Mouse (Mus musculus): Measurements from ENCODE around the gene Agap1.

Gene Agap1

DNA sequence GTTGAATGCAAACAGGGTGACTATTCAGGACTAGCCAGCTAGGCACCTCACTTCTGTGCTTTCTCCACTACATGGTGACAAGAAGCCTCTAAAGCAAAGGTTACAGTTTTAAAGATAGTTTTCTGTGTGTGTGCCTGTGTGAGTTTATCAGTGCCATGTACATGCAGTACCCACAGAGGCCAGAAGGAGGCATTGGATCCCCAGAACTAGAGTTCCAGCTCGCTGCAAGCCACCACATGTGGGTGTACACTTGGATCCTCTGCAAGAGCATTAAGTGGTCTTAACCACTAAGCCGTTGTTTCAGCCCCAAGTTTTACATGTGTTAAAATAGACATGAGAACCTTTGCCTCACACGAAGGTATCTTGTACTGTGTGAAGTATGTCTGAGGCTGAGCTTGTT is 219.1 kb downstream of the Agap1 start:
- DNase-seq: no peak

DNA sequence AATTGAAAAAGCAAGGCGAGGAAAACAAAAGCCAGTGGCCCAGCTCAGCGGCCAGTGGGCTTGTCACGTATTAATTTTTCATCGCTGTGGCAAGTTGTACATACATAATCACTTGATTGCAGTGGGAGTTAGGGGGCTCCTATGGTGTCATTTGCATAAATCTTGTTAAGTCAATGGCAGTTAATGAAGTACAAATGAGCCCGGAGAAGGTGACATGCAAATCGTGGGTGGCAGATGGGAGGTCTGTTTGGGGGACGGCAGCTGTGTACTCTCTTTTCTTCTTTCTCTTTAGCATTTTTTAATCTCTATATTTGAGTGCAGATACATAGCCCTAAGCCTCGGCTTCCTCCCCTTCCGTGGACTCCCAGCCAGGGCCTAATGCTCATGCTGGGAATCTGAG is 220.1 kb downstream of the Agap1 start:
- no peak for DNase-seq

DNA sequence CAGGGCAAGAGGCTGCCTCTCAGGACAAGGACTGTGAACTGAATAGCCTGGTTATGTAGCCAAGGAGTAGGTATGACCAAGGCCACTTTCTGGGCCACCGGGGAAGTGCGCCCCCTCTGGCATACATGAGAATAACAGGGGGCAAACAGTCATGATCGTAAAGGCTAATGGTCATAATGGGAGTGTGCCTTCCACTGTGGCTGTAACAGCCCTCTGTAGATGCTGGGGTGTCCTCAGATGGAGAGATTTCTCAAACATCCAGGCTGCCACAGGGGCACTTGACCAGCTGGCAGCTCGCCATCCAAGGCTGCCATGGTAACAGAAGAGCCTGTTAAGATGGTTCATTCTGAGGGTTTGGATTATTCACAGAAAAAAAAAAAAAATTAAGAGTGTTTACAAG is 221.8 kb downstream of the Agap1 start:
- peak; percentile 80 for DNase-seq

DNA sequence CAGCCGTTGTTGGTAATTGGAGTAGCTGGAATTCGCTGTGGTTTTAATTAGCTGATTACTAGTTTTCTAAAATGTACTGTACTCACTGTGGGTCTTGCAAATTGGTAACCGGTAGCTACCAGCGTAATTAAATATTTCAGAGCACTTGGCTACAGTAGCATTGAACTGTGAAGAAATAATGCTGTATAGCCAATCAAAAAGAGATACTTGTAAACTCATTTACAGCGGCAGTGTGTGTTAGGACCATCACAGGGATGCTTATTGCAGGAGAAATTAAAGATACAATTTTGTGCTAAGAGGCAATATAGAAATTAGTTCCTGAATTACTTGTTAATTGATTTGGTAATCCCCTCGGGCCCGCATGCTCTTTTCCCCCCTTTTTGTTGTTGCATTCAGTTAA is 226.1 kb downstream of the Agap1 start:
- DNase-seq: no peak

DNA sequence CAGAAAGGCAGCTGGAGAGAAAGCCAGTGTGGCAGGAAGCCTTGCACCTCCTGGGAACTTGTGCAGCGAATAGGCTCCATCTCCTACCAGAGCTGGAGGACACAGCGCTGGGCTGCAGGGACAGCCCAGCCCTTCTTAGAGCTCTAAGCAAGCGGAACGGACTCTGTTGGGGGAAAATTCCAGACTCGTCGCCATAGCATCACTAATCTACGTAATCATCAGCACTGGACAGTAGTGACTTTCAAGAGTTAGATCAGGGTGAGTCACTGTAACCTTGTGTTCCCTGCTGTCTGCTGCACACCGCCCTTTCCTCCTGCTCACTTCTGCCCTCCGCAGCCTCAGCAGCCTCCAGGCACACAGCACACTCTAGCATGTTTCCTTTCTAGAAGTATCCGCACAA is 234.3 kb downstream of the Agap1 start:
- no peak for DNase-seq

DNA sequence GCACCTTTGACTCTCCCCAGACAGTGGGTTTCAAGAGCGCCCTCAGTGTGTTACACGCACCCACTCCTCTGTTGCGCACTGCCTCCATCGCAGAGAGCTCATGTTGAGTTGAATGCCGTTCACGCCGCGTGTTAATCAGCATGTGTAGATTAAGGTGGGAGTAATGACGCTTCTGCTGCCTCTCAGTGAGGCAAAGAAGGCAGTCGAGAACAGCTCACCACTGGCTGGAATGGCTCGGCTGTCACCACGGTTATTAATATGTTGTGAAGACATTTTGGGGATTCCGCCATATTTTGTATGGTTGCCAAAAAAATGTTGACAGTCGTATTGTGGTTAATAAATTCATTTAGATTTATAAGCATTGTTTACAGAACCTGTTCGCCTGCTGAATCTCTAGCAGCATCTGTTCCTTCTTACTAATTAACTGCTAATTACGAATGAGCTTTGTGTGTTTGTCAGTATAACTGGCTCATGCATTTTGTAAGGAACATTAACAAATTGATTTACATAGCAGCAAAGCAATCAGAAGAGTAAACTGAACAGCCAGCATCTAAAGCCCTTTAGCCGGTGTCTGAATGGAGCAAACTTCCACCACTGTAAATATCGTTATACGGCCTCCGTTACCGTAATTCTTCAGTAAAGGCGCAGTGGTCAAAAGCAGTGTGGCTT is 235.1 kb downstream of the Agap1 start:
- DNase-seq: no peak

DNA sequence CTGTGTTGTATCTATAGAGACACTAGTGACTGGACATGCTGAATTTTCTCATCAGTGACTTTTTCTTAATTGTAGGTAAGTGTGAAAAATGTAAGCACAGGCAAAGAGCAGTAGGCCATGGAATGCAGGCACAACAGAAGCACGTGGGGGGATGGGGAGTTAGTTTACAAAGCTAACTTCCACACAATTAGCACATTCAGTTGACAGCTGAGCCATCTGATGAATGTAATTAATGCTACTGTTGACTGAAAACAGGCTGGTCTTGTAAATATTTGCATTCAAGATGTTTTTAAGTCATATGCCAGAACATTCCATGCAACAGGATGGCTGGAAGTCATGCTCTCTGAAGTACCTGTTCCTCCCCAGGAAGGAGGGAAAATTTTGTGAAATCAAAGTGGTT is 236.5 kb downstream of the Agap1 start:
- DNase-seq: no peak

DNA sequence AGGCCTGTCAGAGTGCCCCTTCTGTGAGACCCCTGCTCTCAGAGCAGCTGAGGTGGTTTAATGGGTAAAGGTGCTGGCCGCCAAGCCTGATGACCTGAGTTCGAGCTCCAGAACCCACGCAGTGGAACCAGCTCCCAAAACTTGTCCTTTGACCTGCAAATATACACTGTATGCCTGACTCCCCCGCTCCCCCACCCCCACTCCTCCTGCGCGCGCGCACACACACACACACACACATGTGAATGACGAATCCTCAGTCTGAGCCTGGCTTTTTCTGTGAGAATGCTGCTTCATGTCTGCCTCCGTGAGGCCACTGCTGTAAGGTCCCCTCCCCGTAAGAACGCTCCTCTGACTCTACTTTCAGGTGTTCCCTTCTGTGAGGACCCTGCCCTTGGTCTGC is 237.8 kb downstream of the Agap1 start:
- DNase-seq: no peak

DNA sequence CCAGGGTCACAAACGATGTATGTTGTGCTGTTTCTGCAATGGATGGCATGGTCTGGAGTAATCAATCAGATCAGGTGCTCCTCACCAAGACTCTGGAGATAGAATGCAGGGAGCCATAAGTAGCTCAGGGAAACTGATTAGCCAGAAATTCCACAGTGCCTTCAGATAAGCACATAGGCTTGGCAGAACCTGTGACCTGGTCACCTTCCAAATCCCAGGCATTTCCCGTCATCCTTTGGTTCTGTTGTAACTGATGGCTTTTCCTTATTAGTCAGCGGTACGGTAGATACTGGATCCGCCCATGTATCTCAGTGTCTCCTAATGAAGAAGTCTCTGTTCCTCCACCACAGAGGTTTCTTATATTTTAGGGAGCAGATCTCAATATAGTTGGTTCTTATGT is 240.3 kb downstream of the Agap1 start:
- DNase-seq: no peak

DNA sequence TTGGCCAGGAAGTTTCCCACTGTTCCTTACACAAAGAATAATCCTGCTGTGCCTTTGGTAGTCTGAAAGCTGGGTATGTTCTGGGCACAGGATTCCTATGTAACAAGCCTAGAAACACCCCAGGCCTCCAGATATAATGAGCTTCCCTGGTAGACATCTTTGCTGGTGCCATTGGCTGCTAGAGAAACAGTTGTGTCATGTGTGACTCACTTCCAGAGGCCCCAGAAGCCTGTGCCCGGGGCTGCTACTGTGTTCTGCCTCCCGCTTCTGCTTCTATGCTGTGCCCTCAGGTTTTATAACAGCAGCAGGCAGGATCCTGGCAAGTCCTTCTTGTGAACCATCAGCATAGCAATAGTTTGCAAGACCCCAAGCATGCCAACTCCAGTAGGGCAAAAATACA is 242.6 kb downstream of the Agap1 start:
- no peak for DNase-seq

DNA sequence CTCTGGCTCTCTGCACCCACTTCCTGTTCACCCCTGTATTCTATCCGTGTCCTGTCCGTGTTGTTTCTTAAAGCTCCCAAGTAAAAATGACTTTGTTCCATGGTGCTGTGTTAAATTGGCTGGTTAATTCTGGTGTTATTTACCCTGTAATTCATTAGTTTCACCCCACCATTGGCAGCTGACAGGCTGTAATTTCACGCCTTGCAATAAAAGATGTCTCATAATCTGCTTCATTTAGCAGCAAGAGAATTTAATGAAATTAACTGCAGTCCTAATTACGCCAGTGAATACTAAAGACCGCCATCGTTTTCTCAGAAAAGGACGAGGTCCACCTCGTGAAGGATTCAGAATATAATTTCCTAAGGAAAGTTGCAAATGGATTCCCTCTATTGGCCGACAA is 245.6 kb downstream of the Agap1 start:
- no peak for DNase-seq

DNA sequence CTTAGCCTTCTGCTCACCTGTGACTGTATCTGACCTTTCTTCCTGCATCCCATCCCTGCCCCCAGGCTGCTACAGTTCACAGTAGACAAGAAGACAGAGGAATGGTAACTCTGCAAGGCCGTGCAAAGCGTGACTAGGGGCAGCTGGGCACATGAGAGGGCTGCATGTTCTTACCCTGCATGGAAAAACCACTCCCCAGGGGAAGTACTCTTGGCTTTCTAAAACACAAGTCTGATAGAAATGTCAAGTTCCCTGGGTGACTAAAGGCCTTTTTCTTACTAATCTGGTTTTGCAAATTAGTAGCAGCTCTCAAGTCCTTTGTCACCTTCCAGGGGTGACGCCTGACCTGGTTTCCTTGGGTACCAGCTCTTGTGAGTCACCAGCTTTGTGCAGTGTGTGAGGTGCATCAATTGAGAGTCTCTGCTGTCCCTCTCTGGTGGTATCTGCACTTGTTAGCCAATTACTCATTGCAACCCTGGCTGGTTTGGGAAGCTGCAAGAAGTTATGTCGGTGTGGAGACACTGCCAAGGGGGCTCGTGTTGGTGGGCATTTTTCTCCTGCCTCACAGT is 246.6 kb downstream of the Agap1 start:
- no peak for DNase-seq

DNA sequence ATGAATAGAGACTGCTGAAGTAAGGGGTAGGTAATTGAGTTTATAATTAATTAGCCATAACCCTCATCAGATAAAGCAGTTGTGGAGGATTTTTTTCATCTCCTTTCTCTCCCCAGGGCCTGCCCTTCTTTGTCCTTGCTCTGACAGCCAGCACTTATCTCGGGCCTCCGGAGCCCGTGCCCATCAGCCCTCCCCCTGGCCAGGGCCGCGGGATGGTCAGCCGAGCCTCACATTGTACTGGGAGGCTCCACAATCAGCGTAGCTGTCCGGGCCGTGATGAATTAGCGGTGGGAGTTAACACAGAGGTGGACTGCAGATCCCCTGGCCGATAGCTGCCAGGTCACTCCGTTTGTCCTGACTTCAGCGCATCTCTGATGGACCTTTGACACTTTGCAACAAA is 248.7 kb downstream of the Agap1 start:
- no peak for DNase-seq

DNA sequence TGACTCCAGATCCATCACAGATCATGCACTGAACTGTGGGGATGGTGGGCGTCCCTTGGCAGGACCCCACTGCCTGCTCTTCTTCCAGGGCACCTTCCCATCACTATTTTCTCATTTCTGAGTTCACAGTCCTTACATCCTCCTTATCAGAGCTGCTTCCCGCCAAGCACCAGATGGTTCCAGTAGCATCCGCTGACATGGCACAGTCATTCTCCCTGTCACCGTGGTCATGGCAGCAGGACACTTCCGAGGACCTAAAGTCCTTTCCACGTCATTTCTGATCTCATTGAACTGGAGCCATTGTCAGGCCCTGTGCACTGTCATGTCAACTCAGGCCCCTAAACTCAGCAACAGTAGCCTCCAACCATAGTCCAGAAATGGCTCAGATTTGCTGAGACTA is 251.1 kb downstream of the Agap1 start:
- peak; percentile 50 for DNase-seq

DNA sequence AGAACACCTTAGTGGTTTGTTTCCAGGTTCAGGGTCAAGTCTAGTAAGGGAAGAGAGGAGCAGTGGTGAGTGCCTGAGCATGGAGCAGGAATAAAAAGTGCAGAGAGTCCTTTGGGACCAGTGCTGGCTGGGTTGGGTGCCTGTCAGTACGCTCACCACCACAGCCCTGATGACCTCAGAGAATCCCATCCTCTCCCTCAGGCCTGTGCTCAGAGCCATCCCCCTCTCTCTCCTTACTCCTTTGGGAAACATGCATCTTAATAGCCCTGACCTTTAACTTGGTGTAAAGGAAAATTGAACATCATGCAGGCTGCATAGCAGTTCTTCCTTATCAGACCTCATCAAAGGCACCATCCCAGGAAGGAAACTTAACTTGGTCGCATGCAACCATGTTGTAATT is 252.3 kb downstream of the Agap1 start:
- DNase-seq: no peak

DNA sequence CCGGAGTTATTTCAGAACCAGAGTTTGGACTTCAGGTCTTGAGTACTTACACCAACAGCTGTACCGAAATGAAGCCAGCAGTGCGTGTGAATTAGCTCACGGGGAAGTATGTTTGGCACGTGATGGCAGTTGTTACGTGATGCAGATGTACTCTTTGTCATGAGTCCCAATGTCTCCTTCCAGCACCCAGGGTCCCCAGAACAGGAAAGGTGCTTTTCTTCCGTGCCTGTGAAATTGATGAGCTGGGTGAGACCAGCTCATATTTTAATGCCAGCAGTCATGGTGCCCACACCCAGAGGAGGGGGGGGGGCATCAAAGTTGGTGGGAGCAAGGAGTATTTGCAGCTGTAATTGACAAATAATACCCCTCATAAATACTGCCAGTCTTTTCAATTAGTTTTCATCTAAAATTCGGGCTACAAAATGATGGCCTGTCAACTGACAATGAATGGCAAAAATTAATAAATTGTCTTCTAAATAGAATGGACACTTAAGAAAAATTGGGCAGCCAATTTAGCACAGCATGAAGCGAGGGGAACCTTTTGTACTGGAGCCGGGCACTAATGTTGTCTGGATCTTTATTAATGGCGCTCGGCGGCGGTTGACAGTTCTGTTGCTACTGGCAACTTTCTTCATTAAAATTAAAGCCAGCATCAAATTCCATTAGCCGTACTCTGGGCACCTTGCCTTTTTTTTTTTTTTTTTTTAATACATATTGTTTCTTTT is 253.3 kb downstream of the Agap1 start:
- no peak for DNase-seq

DNA sequence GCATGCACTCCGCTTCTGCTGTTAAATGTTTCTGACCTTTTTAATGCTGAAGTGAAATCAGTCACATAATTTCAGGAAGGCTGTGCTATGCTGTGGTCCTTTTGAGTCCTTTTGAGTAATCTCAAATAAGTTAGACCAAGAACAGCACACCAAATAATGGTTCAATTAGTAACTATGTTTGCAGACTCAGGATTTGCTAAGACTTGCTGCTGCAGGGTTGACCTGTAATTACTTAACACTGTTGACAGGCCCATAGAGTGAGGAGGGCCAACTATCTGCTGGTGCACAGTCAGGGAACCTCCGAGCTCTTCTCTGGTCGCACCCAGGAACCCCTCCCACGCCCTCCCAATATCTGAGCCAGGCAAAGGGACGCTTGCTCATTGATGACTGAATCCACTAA is 255.2 kb downstream of the Agap1 start:
- DNase-seq: no peak

DNA sequence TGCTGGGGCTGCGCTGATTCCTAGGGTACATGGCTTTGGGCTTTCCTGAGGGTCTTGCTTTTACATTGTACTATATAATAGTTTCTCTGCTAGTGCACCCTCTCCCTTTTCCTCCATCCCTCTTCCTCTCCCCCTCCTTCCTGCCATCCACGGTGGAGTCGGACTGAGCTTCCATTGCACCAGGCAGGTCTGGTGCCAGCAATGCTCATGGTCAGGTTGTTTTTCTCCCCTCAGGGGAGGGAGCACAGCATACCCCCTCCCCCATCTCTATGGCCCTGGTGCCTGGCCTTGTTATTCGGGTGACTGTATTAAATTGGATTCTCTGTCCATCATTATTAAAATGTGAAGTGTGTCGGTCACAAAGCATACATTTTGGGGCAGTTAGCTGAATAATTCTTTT is 259.1 kb downstream of the Agap1 start:
- no peak for DNase-seq

DNA sequence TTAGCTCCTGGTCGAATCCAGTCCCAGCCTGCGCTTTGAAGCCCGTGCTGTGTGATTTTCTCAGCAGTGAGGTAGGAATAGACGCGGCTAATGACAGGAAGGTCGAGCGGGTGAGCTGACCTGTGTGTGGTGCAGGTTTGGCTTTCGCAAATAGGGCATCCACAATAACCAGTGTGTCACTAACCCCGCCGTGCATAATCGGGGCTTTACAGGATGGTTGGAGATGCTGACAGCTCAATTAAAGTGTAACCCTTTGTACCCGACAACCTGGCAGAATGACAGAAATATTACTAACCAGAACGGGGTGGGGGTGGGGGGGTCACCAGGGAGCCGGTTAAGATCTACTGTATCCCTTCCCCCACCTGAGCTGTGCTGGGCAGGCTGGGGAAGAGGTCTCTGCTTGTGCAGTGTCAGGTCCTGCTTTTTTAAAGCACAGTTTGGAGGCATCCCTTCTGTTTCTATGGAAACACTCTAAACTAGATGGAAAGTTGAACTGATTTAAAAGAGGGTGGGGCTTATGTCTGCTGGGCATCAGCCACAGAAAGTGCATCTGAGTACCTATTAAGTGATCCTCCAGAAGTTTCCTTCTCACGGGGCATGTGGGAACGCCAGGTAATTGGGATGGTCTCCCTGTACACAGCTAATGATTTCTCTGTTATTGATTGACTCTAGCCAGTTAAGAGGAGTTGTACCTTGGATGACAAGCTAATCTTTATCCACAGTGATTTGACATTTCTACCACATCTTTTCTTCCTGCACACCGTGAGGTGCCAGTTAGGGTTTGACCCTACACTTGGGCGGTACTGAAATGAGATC is 259.8 kb downstream of the Agap1 start:
- no peak for DNase-seq

DNA sequence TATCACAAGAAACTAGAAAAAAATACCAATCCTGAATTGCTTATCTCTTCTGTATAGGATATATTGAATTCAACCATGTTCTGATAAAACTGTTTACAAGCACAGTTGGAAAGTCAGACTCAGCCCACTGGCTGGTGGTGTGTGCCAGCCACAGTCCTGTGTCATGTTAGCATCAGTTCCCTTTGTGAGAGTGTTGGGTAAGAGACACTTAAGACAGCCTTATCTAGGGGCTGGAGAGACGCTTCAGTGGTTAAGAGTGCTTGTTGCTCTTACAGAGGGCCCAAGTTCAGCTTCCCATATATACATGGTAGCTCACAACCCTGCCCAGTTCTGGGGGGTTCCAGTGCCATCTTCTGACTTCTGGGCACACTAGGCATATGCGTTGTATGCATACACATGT is 261.6 kb downstream of the Agap1 start:
- DNase-seq: no peak

DNA sequence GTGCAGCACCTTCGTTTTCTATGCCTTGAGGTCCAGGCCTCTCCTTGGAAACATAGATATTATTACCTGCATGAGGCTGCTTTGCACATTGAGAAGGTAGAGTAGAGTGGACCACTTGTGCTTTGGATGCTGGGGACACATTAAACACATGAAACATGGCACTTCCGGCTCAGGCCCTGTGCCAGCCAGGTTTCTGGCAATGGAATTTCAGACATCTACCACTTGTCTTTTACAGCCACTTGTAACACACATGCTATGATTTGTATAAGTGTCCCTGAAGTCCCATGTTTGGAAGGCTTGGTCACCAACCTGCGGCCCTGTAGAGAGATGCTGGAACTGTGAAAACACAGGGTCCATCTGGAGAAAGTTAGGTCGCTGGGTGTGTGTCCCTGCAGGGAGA is 262.5 kb downstream of the Agap1 start:
- no peak for DNase-seq

DNA sequence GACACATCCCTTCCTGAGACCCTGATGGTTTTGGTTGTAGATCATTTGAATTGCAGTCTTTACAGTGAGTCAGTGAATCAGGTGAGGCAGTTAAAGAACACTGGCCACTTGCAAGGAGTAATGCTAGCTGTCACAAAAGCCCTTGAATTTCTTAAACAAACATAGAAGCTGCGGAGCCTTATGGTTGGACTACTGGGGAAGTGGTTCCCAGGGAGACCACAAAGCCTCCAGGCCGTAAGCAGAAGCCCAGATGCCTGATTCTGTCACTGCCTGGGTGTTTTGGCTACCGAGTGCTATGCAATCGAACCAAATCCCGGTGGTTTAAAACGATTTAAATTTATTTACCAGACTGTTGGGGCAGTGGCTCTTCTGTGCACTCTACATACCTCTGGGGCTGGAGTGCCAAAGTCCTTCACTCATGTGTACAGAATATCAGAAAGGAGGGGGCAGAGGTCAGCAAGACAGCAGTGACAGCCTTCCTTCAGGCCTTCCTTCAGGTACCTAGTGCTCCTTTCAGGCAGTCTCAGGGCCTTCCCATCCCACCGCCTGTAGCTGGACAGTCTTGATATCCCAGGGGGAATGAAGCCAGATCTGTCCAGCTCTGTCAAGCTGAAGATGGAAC is 264.3 kb downstream of the Agap1 start:
- DNase-seq: no peak

DNA sequence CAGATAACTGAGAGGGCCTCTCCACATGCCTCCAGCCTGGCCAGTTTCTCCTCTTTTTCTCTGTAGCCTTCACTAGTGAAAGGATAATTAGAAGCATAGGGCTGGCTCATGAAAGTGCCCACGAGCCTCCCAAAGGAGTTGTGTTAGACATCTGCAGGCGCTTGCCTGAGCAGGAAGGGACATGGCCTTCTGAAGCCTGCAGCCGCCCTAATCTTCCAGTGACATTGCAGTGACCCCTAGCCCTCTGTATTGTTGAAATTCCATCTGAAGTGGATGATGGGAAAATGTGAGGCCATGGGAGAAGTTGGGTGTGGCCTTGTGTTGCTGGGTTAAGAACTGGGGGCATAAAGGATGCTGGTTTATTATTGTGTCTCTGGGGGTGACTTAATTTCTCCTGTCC is 269.5 kb downstream of the Agap1 start:
- no peak for DNase-seq
